In the genomic region with DNA sequence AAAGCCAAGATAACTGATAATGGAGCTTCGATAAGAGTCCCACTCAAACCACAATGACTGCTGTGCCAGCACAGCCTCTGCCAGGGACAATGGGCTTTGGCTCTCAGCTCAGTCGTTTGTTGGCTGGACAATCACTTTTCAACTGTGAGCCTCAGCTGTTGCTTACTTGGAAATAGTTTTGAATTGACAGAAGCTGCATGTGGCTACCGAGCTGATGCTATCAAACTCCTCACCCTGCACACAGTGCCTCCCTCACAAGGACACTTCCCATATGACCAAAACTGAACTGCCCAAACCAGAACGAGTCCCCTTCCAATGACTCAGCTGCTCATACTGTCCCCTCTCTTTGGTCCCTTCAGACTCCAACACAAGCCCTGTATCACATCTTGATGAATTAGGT, we compare ENCODE assay signal across 1 mouse cellular context.
TF ChIP-seq lines count a peak whose summit lies in the region.

No protein-coding gene starts in this region.

TF ChIP-seq in myocyte, 11 proteins besides CTCF, POLR2A, EP300 and RAD21 (continued from another document):
- TF ChIP-seq TCF12 (IDR thresholded peaks at IDR 0.05; ENCODE audit: insufficient read depth, poor library complexity, severe bottlenecking) (peak; percentile 38), USF1 (IDR thresholded peaks at IDR 0.05; ENCODE audit: low read depth) (no peak)
